Mouse (Mus musculus): Measurements from ENCODE around the gene Sel1l2. TPM values are rescaled to one million over a fixed set of nuclear protein-coding genes. Genes with fewer than 3 reads are reported as not detected.

The Sel1l2 gene
- total and polyA plus RNA-seq, 3 experiments, result not detected

DNA sequence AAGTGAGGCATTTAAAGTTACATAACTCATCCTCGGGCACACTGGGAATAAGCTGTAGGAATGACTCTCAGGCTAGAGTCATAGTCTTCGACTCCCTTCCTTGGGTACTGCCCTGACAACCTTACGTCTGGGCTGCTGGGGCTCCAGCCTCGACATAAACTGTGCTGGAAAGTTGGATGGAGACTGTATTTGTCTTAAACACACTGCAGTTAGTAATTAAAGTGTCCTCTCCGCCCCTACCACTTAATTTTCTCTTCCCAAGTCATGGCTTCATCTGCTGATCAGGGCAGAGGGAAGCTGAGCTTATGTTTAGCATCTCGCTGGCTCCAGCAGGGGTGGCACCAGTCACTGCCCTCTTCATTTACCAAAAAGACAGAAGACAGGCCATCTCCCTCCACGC, 135.2 kb downstream of the Sel1l2 start:
- no peaks in the 10 kb centered on the region for H3K36me3 ChIP-seq (ENCODE audit: control insufficient read depth in 1 of 2, insufficient read depth in 2 of 2, low read length in 2 of 2)
- no peaks in the 10 kb centered on the region for H3K79me2 ChIP-seq (ENCODE audit: control insufficient read depth, insufficient read depth, low read length, poor library complexity)
- no peak for TF ChIP-seq TCF12 (IDR thresholded peaks at IDR 0.05; ENCODE audit: low read depth, low read length)
- TF ChIP-seq E2F4 (IDR thresholded peaks at IDR 0.05; ENCODE audit: borderline replicate concordance, low read depth, low read length), result no peak
- no peak for TF ChIP-seq CHD1 (IDR thresholded peaks at IDR 0.05; ENCODE audit: low read depth, low read length)
- no peak for TF ChIP-seq ZNF384 (IDR thresholded peaks at IDR 0.05; ENCODE audit: low read depth, low read length)
- H3K27ac ChIP-seq (ENCODE audit: control insufficient read depth, low read depth, low read length), result no peak overlapping the region
- H3K9me3 ChIP-seq (replicated peaks; ENCODE audit: insufficient read depth, low read length), result no peaks in the 10 kb centered on the region
- DNase-seq (ENCODE audit: low read depth, low spot score), result no peak
- no peak overlapping the region for H3K9ac ChIP-seq (ENCODE audit: control insufficient read depth, low read depth, low read length, poor library complexity, severe bottlenecking)
- no peaks in the 10 kb centered on the region for H3K27me3 ChIP-seq (ENCODE audit: control insufficient read depth in 1 of 2, insufficient read depth in 2 of 2, low read length in 2 of 2)
- no peaks in the 10 kb centered on the region for H3K4me1 ChIP-seq (ENCODE audit: control insufficient read depth in 1 of 2, insufficient read depth in 2 of 2, low read length in 2 of 2)
- no peak overlapping the region for H3K4me3 ChIP-seq (ENCODE audit: control insufficient read depth in 1 of 2, insufficient read depth in 1 of 2, low read depth in 2 of 2, low read length in 2 of 2)

DNA sequence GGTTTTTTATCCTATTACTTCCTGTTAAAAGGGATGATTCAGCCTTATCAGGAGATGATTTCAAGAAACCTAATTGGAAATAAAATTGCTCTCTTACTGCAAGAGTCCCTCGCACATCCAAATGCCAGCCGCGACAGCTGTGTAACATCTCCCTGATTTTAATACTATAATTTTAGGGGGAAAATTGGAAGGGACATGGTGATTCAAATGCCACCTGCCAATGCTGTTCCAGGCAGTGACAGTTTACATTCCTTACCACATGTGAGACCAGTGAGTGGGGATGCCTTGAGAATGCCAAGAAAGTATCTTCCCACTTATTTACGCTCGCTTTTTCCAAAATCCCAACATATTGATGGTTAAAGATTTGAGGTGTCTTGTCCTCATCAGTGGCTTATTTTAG, 146.4 kb downstream of the Sel1l2 start:
- Histone ChIP-seq H3K4me1 (ENCODE audit: control insufficient read depth in 1 of 2, insufficient read depth in 2 of 2, low read length in 2 of 2) (no peaks in the 10 kb centered on the region), H3K79me2 (ENCODE audit: control insufficient read depth, insufficient read depth, low read length, poor library complexity) (no peaks in the 10 kb centered on the region), H3K4me3 (ENCODE audit: control insufficient read depth in 1 of 2, insufficient read depth in 1 of 2, low read depth in 2 of 2, low read length in 2 of 2) (no peak overlapping the region), H3K27ac (ENCODE audit: control insufficient read depth, low read depth, low read length) (no peak overlapping the region), H3K9me3 (replicated peaks; ENCODE audit: insufficient read depth, low read length) (no peaks in the 10 kb centered on the region), H3K9ac (ENCODE audit: control insufficient read depth, low read depth, low read length, poor library complexity, severe bottlenecking) (no peak overlapping the region), H3K36me3 (ENCODE audit: control insufficient read depth in 1 of 2, insufficient read depth in 2 of 2, low read length in 2 of 2) (no peaks in the 10 kb centered on the region), H3K27me3 (ENCODE audit: control insufficient read depth in 1 of 2, insufficient read depth in 2 of 2, low read length in 2 of 2) (no peaks in the 10 kb centered on the region; a peak in 1 of 4 replicates)
- DNase-seq (ENCODE audit: low read depth, low spot score), result no peak
- TF ChIP-seq TBP (IDR thresholded peaks at IDR 0.05; ENCODE audit: low read depth, low read length) (no peak), NRF1 (IDR thresholded peaks at IDR 0.05; ENCODE audit: insufficient read depth, low read depth, low read length, poor library complexity, severe bottlenecking) (no peak), RCOR1 (IDR thresholded peaks at IDR 0.05; ENCODE audit: low read depth, low read length) (no peak), UBTF (IDR thresholded peaks at IDR 0.05; ENCODE audit: borderline replicate concordance, insufficient read depth, low read depth, low read length) (no peak), POLR2AphosphoS2 (IDR thresholded peaks at IDR 0.05; ENCODE audit: low read length) (no peak), ETS1 (IDR thresholded peaks at IDR 0.05; ENCODE audit: low read depth, low read length) (no peak), CTCF (IDR thresholded peaks at IDR 0.05 in 2 of 3, conservative IDR thresholded peaks at IDR 0.05 in 1 of 3; ENCODE audit: control insufficient read depth in 1 of 3, insufficient read depth in 1 of 3, low read depth in 2 of 3, low read length in 3 of 3, poor library complexity in 1 of 3, severe bottlenecking in 1 of 3) (no peak), RAD21 (IDR thresholded peaks at IDR 0.05; ENCODE audit: low read depth, low read length) (no peak), SIN3A (IDR thresholded peaks at IDR 0.05; ENCODE audit: low read length) (no peak), MAZ (IDR thresholded peaks at IDR 0.05; ENCODE audit: low read depth, low read length) (no peak), MAX (IDR thresholded peaks at IDR 0.05; ENCODE audit: low read length) (no peak), E2F4 (IDR thresholded peaks at IDR 0.05; ENCODE audit: borderline replicate concordance, low read depth, low read length) (no peak), KAT2A (conservative IDR thresholded peaks at IDR 0.05; ENCODE audit: low read depth, low read length) (no peak), ZKSCAN1 (IDR thresholded peaks at IDR 0.05; ENCODE audit: low read depth, low read length) (no peak), ZC3H11A (IDR thresholded peaks at IDR 0.05; ENCODE audit: low read depth, low read length) (no peak), MXI1 (IDR thresholded peaks at IDR 0.05; ENCODE audit: low read depth, low read length) (no peak), HCFC1 (IDR thresholded peaks at IDR 0.05; ENCODE audit: low read depth, low read length) (no peak), GATA1 (IDR thresholded peaks at IDR 0.05; ENCODE audit: low read depth, low read length) (no peak), BHLHE40 (IDR thresholded peaks at IDR 0.05; ENCODE audit: borderline replicate concordance, low read depth, low read length) (no peak), MEF2A (IDR thresholded peaks at IDR 0.05; ENCODE audit: extremely low read depth, insufficient replicate concordance, low read depth, low read length, poor library complexity, severe bottlenecking) (no peak)
